Mouse (Mus musculus): ENCODE data around the gene Rps6kc1. TPM values are rescaled to one million over a fixed set of nuclear protein-coding genes. Genes with fewer than 3 reads are reported as not detected.
"Not testable (repeated sequence)": the region's sequence is repeated elsewhere in the genome, so short reads cannot be mapped to it uniquely, and the experiment has no call there.

Rps6kc1 gene
- polyA plus RNA-seq (2012; ENCODE audit: insufficient read depth, insufficient read length, missing spikeins), result 3.4 and 5.6 TPM in 2 replicates

DNA sequence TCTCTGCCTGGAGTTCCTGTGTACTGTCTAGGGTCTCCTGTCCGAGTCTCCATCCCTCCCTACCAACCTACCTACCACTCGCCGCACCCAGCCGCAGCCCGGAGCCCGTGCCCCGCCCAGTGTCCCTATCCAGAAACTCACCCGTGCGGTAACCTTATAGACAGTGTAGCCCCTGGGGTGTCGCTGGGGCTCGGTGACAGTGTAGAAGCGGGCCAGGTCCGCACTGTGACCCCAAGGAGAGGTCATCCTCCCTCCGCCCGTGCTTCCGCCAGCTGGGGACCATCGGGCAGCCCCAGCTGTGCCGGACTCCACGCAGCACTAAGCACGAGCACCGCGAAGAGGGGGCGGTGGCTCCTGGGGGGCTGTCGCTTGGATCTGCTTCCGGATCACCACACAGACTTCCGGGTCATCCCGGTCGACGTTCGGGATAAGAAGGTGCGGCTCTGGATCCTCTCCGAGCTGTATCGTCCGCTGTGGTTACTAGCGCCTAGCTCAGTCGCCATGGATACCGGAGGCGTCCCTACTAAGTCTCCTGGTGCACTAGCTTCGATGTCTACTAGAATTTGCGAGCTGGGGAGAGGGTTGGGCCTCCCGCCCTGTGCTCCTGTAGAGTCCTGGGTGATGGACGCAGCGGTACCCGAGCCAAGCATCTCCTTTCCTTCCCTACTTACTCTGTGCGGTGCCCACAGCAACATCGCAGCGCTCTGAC, at the start of gene Rps6kc1:
TSS of gene Rps6kc1 (minus strand) at position 356 of the 709 bp plus-strand sequence.
- peak within 1 kb of the TSS; percentile 7; the same call in 1 of the 2 replicates for H3K27ac ChIP-seq (replicated peaks; ENCODE audit: low read depth, low read length)
- H3K4me3 ChIP-seq (ENCODE audit: insufficient read depth, low read depth, low read length), result peak within 1 kb of the TSS; percentile 85
- no peaks in the 10 kb centered on the region for H3K4me1 ChIP-seq (ENCODE audit: control insufficient read depth, insufficient read depth, insufficient read length, low read length)

DNA sequence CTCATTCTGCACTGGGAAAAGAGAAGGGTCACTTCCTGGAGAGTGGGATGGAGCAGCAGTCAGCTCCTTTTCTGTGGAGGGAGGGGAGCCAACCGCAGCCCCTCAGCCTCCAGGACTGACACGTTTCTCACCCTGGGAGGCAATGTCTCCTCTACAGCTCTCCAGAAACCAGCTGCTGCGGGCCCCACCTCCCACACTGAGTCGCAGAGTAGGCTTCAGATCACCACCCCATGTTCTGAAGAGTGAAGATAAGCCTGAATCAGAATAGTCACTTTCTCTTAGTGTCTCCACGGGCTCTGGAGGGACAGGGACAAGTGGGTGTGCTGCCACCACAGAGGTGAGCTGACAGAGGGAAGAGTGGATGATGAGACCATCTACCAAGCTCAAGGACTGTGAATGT, 47.3 kb upstream of the Rps6kc1 start:
- Histone ChIP-seq H3K4me1 (ENCODE audit: control insufficient read depth, insufficient read depth, insufficient read length, low read length) (no peaks in the 10 kb centered on the region), H3K4me3 (ENCODE audit: insufficient read depth, low read depth, low read length) (no peak overlapping the region), H3K27ac (replicated peaks; ENCODE audit: low read depth, low read length) (no peak overlapping the region)

DNA sequence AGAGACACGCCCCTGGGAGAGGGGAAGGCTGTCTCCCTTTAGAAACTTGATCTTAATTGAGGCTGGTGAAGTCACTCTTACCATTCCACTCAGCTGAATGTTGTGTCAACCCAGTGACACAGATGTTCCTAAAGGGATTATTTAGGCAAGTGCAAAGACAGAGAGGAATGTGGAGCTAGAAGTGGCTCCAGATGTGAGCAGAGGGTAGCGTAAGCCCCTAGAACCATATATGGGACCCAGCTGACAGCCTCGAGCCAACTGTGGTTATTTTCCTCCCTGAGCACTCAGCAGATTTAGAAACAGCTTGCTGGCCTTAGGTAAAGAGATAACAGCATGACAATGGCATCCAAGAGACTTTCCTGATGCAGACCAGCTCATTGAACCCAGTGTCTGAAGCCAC, 41.4 kb upstream of the Rps6kc1 start:
- Histone ChIP-seq H3K4me3 (ENCODE audit: insufficient read depth, low read depth, low read length) (no peak overlapping the region), H3K4me1 (ENCODE audit: control insufficient read depth, insufficient read depth, insufficient read length, low read length) (no peaks in the 10 kb centered on the region), H3K27ac (replicated peaks; ENCODE audit: low read depth, low read length) (no peak overlapping the region)

DNA sequence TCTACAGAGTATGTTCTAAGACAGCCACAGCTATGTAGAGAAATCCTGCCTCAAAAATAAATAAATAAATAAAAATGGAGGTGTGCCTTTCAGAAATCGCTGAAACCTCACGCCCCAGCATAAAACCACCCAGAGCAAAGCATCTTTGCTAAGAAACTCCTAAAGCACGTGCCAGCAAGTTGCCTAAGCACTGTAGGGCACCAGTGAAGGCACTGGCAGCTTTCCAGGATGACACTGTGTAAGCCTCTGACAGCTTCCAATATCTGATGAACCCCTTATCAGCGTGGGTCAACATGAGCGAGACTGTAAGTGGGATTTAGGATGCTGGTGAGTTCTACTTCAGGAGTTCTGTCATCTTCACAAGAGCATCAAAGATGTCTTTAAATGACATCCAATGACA, 39.4 kb upstream of the Rps6kc1 start:
- Histone ChIP-seq H3K4me3 (ENCODE audit: insufficient read depth, low read depth, low read length) (no peak overlapping the region), H3K27ac (replicated peaks; ENCODE audit: low read depth, low read length) (no peak overlapping the region), H3K4me1 (ENCODE audit: control insufficient read depth, insufficient read depth, insufficient read length, low read length) (no peaks in the 10 kb centered on the region)

DNA sequence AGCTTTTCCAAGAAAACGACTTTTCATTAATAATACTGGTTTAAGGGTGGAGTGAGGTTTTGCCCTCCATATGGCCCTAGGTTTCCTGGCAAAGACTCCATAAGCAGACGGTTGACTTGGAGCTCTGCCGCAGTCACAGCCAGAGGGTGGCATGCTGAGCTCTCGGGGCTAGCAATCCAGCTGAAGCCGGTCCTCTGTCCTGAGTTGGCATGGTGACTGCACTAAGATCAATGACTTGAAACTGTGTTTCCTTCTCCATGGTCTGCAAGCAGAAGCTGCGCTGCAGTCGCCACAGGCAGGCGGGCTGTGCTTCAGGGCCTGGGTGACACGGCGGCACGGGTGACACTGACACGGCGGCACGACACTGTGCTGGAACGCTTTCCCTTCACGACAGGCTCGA, 37.3 kb upstream of the Rps6kc1 start:
- H3K4me1 ChIP-seq (ENCODE audit: control insufficient read depth, insufficient read depth, insufficient read length, low read length), result no peaks in the 10 kb centered on the region
- no peak overlapping the region for H3K27ac ChIP-seq (replicated peaks; ENCODE audit: low read depth, low read length)
- no peak overlapping the region for H3K4me3 ChIP-seq (ENCODE audit: insufficient read depth, low read depth, low read length)

DNA sequence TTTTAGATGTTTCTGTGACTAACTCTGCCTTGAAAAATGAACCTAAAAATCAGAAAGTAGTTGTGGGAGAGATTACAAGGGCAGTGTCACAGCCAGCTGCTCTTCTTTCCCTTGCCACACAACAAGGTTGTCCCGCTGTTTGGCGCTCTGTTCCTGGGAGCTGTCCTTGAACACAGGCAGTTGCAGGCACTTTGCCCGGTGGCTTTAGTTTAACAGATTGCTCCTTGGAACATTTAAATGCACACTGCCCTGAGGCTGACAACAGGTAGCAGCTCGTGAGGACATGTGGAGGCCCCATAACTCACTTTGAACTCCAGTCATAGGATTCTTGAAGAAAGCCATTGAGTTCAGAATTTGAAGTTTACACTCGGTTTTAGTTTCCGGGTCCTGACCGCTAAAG, 36.9 kb upstream of the Rps6kc1 start:
- Histone ChIP-seq H3K4me3 (ENCODE audit: insufficient read depth, low read depth, low read length) (no peak overlapping the region), H3K4me1 (ENCODE audit: control insufficient read depth, insufficient read depth, insufficient read length, low read length) (no peaks in the 10 kb centered on the region), H3K27ac (replicated peaks; ENCODE audit: low read depth, low read length) (no peak overlapping the region)

DNA sequence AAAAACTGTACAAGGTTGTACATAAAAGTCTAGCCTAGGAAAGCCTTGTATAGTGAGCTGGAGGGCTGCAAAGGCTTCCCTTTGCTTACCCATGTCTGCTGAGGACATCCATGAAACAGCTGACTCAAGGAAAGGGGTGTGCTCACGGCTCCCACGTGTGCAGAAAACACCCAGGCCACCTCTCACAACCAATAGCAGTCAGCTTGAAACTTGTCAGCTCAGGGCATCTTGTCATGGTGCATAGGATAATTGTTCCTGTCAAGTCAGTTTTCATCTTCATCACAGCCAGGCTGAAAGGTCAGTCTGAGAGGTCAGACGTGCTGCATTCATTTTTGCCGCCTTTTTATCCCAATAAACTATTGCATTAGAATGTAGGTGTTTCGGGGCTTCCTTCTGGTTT, 36.4 kb upstream of the Rps6kc1 start:
- H3K4me1 ChIP-seq (ENCODE audit: control insufficient read depth, insufficient read depth, insufficient read length, low read length), result no peaks in the 10 kb centered on the region
- no peak overlapping the region for H3K4me3 ChIP-seq (ENCODE audit: insufficient read depth, low read depth, low read length)
- no peak overlapping the region for H3K27ac ChIP-seq (replicated peaks; ENCODE audit: low read depth, low read length)

DNA sequence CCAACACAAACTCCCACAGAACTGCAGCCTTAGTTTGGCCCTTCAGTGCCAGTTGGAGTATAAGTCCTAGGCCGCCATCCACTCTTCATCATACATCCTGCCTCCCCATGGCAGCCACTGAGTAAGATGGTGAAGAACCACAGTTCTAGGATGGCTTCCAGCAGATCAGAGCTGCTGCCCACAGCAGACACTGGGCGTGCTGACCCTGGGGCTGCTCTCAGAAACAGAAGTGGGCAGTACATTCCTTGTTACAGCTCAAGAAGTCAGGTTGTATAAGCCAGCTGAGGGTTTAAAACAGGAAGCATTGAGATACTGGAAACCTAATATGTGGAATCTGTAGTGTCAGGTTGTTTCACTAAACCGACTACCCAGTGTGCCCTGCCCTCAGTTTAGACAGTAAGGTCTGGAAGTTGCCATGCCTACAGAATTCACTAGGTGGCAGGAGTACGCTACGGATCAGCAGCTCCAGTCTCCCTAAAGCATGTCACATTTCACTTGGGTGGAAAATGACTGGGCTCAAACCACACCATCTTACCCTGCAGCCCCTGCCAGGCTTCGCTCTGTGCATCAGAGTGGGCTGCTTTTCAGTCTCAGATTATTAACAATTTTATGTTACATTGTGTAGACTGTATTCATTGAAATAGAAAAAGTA, 32.7 kb upstream of the Rps6kc1 start:
- H3K4me3 ChIP-seq (ENCODE audit: insufficient read depth, low read depth, low read length), result no peak overlapping the region
- H3K27ac ChIP-seq (replicated peaks; ENCODE audit: low read depth, low read length), result no peak overlapping the region
- no peaks in the 10 kb centered on the region for H3K4me1 ChIP-seq (ENCODE audit: control insufficient read depth, insufficient read depth, insufficient read length, low read length)

DNA sequence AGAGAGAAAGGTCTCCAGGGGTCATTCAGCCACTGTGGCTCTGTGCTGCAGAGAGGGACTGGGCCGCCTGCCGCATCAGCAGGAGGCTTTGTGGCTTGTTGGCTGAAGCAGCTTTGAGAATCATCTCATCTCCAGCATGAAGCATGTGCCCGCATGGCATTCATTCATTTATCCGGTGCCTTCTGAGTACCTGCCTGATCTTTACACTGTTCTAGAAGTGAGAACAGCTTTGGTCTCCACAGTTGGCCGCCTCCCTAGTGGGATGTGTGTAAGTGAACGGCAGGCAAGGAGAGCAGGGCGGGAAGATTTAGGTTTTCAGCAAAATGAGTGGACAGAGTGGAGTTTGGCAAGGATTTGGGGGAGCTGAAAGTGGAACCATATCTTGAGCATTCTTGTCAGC, 28.2 kb upstream of the Rps6kc1 start:
- Histone ChIP-seq H3K27ac (replicated peaks; ENCODE audit: low read depth, low read length) (no peak overlapping the region), H3K4me1 (ENCODE audit: control insufficient read depth, insufficient read depth, insufficient read length, low read length) (no peaks in the 10 kb centered on the region), H3K4me3 (ENCODE audit: insufficient read depth, low read depth, low read length) (no peak overlapping the region)

DNA sequence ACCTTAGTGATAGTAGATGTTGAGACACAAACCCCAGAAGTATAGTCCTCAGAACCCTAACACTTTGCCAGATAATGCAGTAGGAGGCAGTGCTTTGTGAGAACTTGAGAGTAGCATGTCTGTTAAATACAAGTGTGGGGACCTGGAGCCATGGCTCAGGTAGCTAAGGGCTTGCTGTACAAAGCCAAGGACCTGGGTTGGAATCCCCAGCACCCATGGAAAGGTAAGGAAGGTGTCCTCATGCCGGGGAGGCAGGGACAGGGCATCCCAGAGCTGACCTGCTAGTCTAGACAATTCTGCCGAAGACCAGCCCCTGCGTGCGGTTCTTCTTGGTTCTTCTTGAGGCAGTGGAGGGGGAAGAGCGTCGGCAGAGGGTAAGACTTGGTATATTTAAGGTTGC, 18.6 kb upstream of the Rps6kc1 start:
- Histone ChIP-seq H3K27ac (replicated peaks; ENCODE audit: low read depth, low read length) (no peak overlapping the region), H3K4me1 (ENCODE audit: control insufficient read depth, insufficient read depth, insufficient read length, low read length) (no peaks in the 10 kb centered on the region; the same call in 1 of the 2 replicates), H3K4me3 (ENCODE audit: insufficient read depth, low read depth, low read length) (no peak overlapping the region)

DNA sequence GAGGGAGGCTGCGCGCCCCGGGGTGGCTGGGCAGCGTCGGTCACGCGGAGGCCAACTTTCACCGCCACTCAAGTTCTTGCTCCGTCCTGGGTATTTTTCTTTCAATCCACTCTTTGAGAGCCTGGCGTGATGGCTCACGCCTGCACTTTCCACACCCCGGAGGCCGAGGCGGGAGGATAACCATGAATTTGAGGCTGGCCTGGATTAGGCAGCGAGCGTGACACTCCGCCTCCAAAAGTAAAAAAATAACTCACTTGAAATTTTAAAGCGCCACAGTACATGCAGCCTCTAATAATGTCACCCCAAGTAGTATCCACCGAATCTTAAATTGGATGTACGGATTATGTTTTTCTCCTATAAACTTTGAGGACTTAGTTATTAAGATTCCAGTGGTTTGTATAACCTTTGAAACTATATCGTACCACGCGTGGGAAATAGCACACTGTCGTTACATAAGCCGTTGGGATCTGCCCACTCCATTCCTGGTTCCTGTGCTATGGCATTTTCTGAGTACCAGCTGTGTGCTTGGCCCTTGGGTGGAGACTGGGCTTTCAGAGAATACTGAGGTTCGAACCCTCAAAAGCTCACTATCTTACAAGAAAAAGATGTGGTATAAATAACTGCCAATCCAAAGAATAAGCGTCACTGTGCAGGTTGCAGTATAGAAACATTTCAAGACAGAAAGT, 17.6 kb upstream of the Rps6kc1 start:
- Histone ChIP-seq H3K4me3 (ENCODE audit: insufficient read depth, low read depth, low read length) (peak overlapping the region; percentile 79), H3K27ac (replicated peaks; ENCODE audit: low read depth, low read length) (peak overlapping the region; percentile 94), H3K4me1 (ENCODE audit: control insufficient read depth, insufficient read depth, insufficient read length, low read length) (no peaks in the 10 kb centered on the region; the same call in 1 of the 2 replicates)

DNA sequence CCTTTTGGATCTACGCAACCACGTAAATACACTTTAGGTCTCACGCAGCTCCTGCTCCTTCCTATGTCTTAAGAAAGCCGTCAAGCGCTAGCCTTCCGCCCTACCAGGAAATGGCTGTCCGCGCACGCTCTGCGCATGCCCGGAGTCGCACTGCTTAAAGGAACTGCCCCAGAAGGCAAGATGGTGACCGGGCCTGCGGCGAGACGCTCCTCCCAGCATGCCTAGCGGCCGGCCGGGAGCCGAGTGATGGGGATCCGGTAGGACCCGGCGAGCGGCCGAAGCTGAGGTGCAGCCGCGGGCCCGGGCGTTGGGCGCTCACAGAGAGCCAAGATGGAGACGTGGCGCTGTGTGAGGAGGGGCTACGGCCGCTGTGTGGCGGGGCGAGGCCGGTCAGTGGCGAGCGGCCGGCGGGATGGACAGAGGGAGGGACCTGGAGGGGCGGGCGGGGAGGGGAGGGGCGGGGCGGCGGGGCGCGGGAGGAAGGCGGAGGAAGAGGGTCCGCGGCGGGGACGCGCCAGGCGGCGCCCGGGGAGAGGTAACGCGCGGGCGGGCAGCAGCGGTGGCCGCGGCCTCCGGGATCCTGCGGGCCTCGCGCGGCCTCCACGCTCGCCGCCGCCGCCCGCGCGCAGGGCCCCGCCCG, 16.9 kb upstream of the Rps6kc1 start:
- Histone ChIP-seq H3K4me1 (ENCODE audit: control insufficient read depth, insufficient read depth, insufficient read length, low read length) (no peaks in the 10 kb centered on the region; the same call in 1 of the 2 replicates), H3K27ac (replicated peaks; ENCODE audit: low read depth, low read length) (peak overlapping the region; percentile 94), H3K4me3 (ENCODE audit: insufficient read depth, low read depth, low read length) (peak overlapping the region; percentile 79)

DNA sequence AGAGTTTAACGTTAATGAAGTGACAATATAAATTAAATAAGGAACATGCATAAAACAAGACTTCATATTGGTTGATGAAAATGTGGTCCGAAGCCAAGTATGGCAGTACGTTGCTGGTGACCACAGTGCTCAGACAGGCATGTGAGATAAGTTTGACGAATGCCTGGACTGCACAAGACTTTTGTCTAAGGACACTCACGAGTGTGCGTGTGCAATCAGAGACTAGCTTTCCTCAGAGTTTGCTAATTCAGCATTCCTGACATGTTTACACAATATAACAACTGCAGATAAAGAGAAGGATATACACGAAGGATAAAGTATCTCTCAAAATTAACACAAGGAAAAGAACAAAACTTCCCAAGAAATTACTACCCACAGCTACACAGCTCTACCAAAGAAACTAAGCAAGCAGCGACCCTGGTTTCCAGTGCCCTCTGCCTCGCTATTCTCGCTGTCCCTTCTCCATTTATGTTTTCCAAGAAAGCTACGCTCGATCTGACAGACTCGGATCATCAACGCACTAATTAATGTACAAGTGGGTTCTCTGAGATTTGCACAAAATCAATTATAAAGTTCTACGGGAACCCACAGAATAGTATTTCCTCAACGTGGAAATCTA, 16.3 kb upstream of the Rps6kc1 start:
- Histone ChIP-seq H3K4me1 (ENCODE audit: control insufficient read depth, insufficient read depth, insufficient read length, low read length) (no peaks in the 10 kb centered on the region; the same call in 1 of the 2 replicates), H3K27ac (replicated peaks; ENCODE audit: low read depth, low read length) (peak overlapping the region; percentile 58), H3K4me3 (ENCODE audit: insufficient read depth, low read depth, low read length) (peak overlapping the region; percentile 79)

DNA sequence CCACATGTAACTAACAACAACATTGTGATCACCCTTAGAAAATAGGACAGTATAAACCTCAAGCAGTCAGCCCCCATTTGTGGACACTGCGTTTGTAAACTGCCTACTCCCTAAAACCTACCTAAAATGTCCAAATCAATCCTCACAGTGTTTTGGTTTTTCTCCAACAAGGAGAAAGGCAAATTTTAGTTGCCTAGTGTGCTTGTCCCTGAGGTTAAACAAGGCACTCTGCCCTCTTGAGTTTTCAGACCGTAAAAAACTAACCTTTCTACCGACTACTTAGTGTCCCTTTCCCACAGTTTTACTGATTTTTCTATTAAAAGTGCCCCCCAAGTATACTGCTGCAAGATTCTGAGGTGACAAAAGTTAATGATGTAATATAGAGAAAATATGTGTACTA, 15.7 kb upstream of the Rps6kc1 start:
- Histone ChIP-seq H3K4me1 (ENCODE audit: control insufficient read depth, insufficient read depth, insufficient read length, low read length) (no peaks in the 10 kb centered on the region; the same call in 1 of the 2 replicates), H3K27ac (replicated peaks; ENCODE audit: low read depth, low read length) (0 out of 2 replicates have a peak overlapping the region, but pooled peaks have one; percentile 5), H3K4me3 (ENCODE audit: insufficient read depth, low read depth, low read length) (no peak overlapping the region)

DNA sequence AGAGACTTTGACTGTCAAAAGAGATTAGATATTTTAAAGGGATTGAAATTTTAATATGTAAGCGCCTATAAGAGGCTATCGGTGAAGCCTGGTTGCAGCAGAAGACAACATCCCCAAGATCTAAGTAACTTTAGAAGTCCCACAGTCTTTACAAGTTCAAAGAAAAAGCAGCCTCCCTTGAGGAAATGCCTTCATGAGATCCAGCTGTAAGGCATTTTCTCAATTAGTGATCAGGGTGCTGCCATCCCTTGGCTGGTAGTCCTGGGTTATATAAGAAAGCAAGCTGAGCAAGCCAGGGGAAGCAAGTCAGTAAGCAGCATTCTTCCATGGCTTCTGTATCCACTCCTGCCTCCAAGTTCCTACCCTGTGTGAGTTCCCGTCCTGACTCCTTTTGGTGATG, 13.2 kb upstream of the Rps6kc1 start, which contains the start of gene Angel2:
TSS of gene Angel2 (plus strand) at position 301 of the 400 bp plus-strand sequence.
- not testable (repeated sequence) for H3K4me1 ChIP-seq (ENCODE audit: control insufficient read depth, insufficient read depth, insufficient read length, low read length); H3K27ac ChIP-seq (replicated peaks; ENCODE audit: low read depth, low read length); H3K4me3 ChIP-seq (ENCODE audit: insufficient read depth, low read depth, low read length)
